Mouse (Mus musculus) hindbrain, embryonic 11.5 days (tissue): Measurements from ENCODE around the gene Fam205c. TPM values are rescaled to one million over a fixed set of nuclear protein-coding genes. Genes with fewer than 3 reads are reported as not detected.

Experiments
- polyA plus RNA-seq: library from polyadenylated mRNA; unstranded; fragments of >200 nt; fragmentation: Nextera tagmentation; extraction: Ambion mirVana; gene quantifications from 2 replicates; pipeline ENCODE4 v1.2.1, GENCODE M21; 2014

Fam205c gene
- polyA plus RNA-seq, 1 experiment from 2014 or later = 1.1 TPM

Other genes starting within 250 kb of the Fam205c start
- gene Gm2564, start 244.5 kb downstream of the Fam205c start, polyA plus RNA-seq = not detected in 2 replicates
- gene Ccl27b, start 219.0 kb downstream of the Fam205c start, polyA plus RNA-seq = not detected in 2 replicates
- gene Il11ra2, start 212.3 kb downstream of the Fam205c start, polyA plus RNA-seq = not detected in 2 replicates
- 1.1 and 1.7 TPM in 2 replicates for gene 4930578G10Rik, start 138.7 kb downstream of the Fam205c start, polyA plus RNA-seq
- 0.60 TPM in 1 of 2 replicates, not detected in the other for gene Ccl19, start 117.7 kb downstream of the Fam205c start, polyA plus RNA-seq
- gene Ccl21a, start 100.2 kb downstream of the Fam205c start, polyA plus RNA-seq = 2.1 TPM in 2 replicates
- gene Fam205a1, start 20.3 kb downstream of the Fam205c start, polyA plus RNA-seq = 0.06 TPM in 1 of 2 replicates, not detected in the other
- gene Gm12394, start 17.5 kb downstream of the Fam205c start, polyA plus RNA-seq = 0.70 and 0.71 TPM in 2 replicates
- gene Phf24, start 42.4 kb upstream of the Fam205c start, polyA plus RNA-seq = 3.0 and 4.4 TPM in 2 replicates
- gene Dnajb5, start 75.6 kb upstream of the Fam205c start, polyA plus RNA-seq = 23.6 and 24.4 TPM in 2 replicates
- 0.27 and 0.40 TPM in 2 replicates for gene 1700022I11Rik, start 95.4 kb upstream of the Fam205c start, polyA plus RNA-seq
- gene Vcp, start 126.3 kb upstream of the Fam205c start, polyA plus RNA-seq = 613 and 675 TPM in 2 replicates
- 14.9 and 22.0 TPM in 2 replicates for gene Fancg, start 136.3 kb upstream of the Fam205c start, polyA plus RNA-seq
- 15.6 and 16.0 TPM in 2 replicates for gene Pigo, start 151.6 kb upstream of the Fam205c start, polyA plus RNA-seq
- gene Stoml2, start 157.5 kb upstream of the Fam205c start, polyA plus RNA-seq = 345 and 353 TPM in 2 replicates
- gene Fam214b, start 172.0 kb upstream of the Fam205c start, polyA plus RNA-seq = 19.7 and 20.8 TPM in 2 replicates
- gene Unc13b, start 184.7 kb upstream of the Fam205c start, polyA plus RNA-seq = 17.5 and 17.9 TPM in 2 replicates